Mouse (Mus musculus) liver, embryonic 14.5 days (tissue): Measurements from ENCODE around the gene Miga2. TPM values are rescaled to one million over a fixed set of nuclear protein-coding genes. Genes with fewer than 3 reads are reported as not detected.

Experiments
- ATAC-seq: fragments of 200-750 bp; cut with Nextera tagmentation; 2 replicates; pipeline ENCODE4 v1.8.0; 2017; ENCODE audit warnings: moderate number of reproducible peaks, mild to moderate bottlenecking, moderate library complexity; ENCODE audit not compliant: insufficient read depth
- DNase-seq, 3 experiments: peaks; one replicate each; pipeline ENCODE4 v3.0.0-alpha.2; 2012 to 2013; ENCODE audit warnings: low read depth in 3 of 3, low spot score in 3 of 3
- H3K27ac ChIP-seq: fragments of 300-500 bp; sonication (generic); 2 replicates; pipeline ENCODE4 v1.5.1; 2014; ENCODE audit warnings: moderate library complexity, mild to moderate bottlenecking, control low read depth, inconsistent platforms
- H3K27me3 ChIP-seq: fragments of 300-500 bp; sonication (generic); 2 replicates; pipeline ENCODE4 v1.6.1; 2014; ENCODE audit warnings: mild to moderate bottlenecking, low read length, moderate library complexity; ENCODE audit not compliant: control insufficient read depth, insufficient read depth
- H3K36me3 ChIP-seq: fragments of 300-500 bp; sonication (generic); replicated peaks from 2 replicates; pipeline ENCODE4 v1.6.1; 2014; ENCODE audit warnings: low read depth; ENCODE audit not compliant: control insufficient read depth, insufficient read depth
- H3K4me1 ChIP-seq, 2 experiments: fragments of 200-500 bp in 1 of 2; fragments of 300-500 bp in 1 of 2; sonication (generic) in 1 of 2; replicated peaks; 2 replicates each; pipeline ENCODE4 v1.6.1; 2012 to 2014; ENCODE audit warnings: antibody characterized with exemption in 1 of 2, inconsistent platforms in 1 of 2, low read length in 1 of 2; ENCODE audit not compliant: control insufficient read depth in 2 of 2, insufficient read depth in 2 of 2
- H3K4me2 ChIP-seq: fragments of 300-500 bp; sonication (generic); 2 replicates; pipeline ENCODE4 v1.6.1; 2014; ENCODE audit warnings: low read depth, mild to moderate bottlenecking, control low read depth, moderate library complexity
- H3K4me3 ChIP-seq, 2 experiments: fragments of 200-500 bp in 1 of 2; fragments of 300-500 bp in 1 of 2; sonication (generic) in 1 of 2; 2 replicates each; pipeline ENCODE4 v1.5.1; 2012 to 2014; ENCODE audit warnings: low read depth in 2 of 2, low read length in 2 of 2, mild to moderate bottlenecking in 2 of 2, control low read depth in 1 of 2, inconsistent platforms in 1 of 2, moderate library complexity in 1 of 2; ENCODE audit not compliant: insufficient read depth in 1 of 2
- H3K9ac ChIP-seq: fragments of 300-500 bp; sonication (generic); replicated peaks from 2 replicates; pipeline ENCODE4 v1.6.1; 2014; ENCODE audit warnings: mild to moderate bottlenecking, control low read depth, moderate library complexity
- H3K9me3 ChIP-seq: fragments of 300-500 bp; sonication (generic); 2 replicates; pipeline ENCODE4 v1.6.1; 2016; ENCODE audit warnings: low read length, mixed read lengths; ENCODE audit not compliant: control insufficient read depth
- CTCF ChIP-seq: IDR thresholded peaks from 2 replicates; pipeline ENCODE4 v1.5.1; 2016; ENCODE audit warnings: antibody characterized with exemption, low read depth, control low read depth
- EP300 ChIP-seq: IDR thresholded peaks from 2 replicates; pipeline ENCODE4 v1.6.1; 2016; ENCODE audit warnings: antibody characterized with exemption, low read depth
- microRNA-seq: library from miRNA; unstranded; fragments of <30 nt; microRNA quantifications from one replicate; pipeline ENCODE4, GENCODE M21; 2016
- polyA plus RNA-seq, 2 experiments: library from polyadenylated mRNA; depleted of rRNA in 1 of 2; stranded (reverse) in 1 of 2; unstranded in 1 of 2; fragments of >200 nt; fragmentation: Nextera tagmentation in 1 of 2; extraction: Ambion mirVana in 1 of 2; gene quantifications; 2 replicates each; pipeline versions ENCODE4 v1.2.1 to v1.2.3; 2012 to 2014

Gene Miga2
- polyA plus RNA-seq, 2 experiments, result 5.3 to 6.9 TPM

DNA sequence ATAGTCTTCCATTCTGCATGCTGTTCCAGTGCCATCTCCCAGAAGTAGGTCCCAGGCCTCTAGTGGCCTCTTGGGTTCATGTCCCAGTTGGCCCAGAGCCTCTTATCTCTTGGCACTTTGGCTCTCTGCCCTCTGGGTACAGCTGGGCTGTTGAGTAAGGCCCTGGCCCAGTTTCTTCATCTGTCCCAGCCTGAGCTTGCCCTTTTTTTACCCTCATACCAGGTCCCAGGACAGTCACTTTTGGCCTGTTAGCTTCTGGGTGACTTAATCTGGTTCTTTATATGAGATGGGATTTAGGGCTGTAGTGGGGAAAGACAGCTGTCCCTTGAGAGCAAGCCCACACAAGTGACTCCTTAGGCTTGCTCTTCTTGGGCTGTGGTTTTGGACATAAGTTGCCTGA lies 65.1 kb downstream of the Miga2 start:
- Histone ChIP-seq H3K27me3 (no peaks in the 10 kb centered on the region), H3K4me2 (no peak overlapping the region), H3K9me3 (no peaks in the 10 kb centered on the region), H3K27ac (no peak overlapping the region), H3K4me1 (peaks cover 0 to under 1% of the 10 kb centered on the region in 2 experiments; a peak in 2 of 4 replicates), H3K9ac (no peak overlapping the region), H3K4me3 (no peak overlapping the region), H3K36me3 (peaks cover 84% of the 10 kb centered on the region)
- no peak for TF ChIP-seq EP300
- no peak for TF ChIP-seq CTCF
- DNase-seq (no peak), ATAC-seq (no peak)

Small RNAs within 50 kb of the gene (microRNA-seq; reads per million reads assigned to microRNA genes)
- not detected for gene Gm47292

Other genes starting within 250 kb of the Miga2 start
- gene Zer1, start 239.6 kb upstream of the Miga2 start, polyA plus RNA-seq (2012; rRNA removed), result 8.1 and 8.5 TPM in 2 replicates
- gene Zer1, start 239.6 kb upstream of the Miga2 start, polyA plus RNA-seq (2014; fragmentation: Nextera tagmentation; extraction: Ambion mirVana), result 1.9 and 2.0 TPM in 2 replicates
- gene Tbc1d13, start 230.5 kb upstream of the Miga2 start, polyA plus RNA-seq (2012; rRNA removed), result 11.3 and 12.7 TPM in 2 replicates
- gene Tbc1d13, start 230.5 kb upstream of the Miga2 start, polyA plus RNA-seq (2014; fragmentation: Nextera tagmentation; extraction: Ambion mirVana), result 3.6 and 3.9 TPM in 2 replicates
- gene Endog, start 192.7 kb upstream of the Miga2 start, polyA plus RNA-seq (2012; rRNA removed), result 11.9 and 15.1 TPM in 2 replicates
- gene Endog, start 192.7 kb upstream of the Miga2 start, polyA plus RNA-seq (2014; fragmentation: Nextera tagmentation; extraction: Ambion mirVana), result 19.1 and 20.3 TPM in 2 replicates
- gene Spout1, start 185.8 kb upstream of the Miga2 start, polyA plus RNA-seq (2012; rRNA removed), result 18.6 and 20.3 TPM in 2 replicates
- 18.7 and 25.2 TPM in 2 replicates for gene Spout1, start 185.8 kb upstream of the Miga2 start, polyA plus RNA-seq (2014; fragmentation: Nextera tagmentation; extraction: Ambion mirVana)
- 14.3 and 16.8 TPM in 2 replicates for gene Kyat1, start 158.4 kb upstream of the Miga2 start, polyA plus RNA-seq (2012; rRNA removed)
- gene Kyat1, start 158.4 kb upstream of the Miga2 start, polyA plus RNA-seq (2014; fragmentation: Nextera tagmentation; extraction: Ambion mirVana), result 9.5 and 11.6 TPM in 2 replicates
- gene Lrrc8a, start 126.5 kb upstream of the Miga2 start, polyA plus RNA-seq (2012; rRNA removed), result 3.4 and 3.6 TPM in 2 replicates
- 10.8 and 11.8 TPM in 2 replicates for gene Lrrc8a, start 126.5 kb upstream of the Miga2 start, polyA plus RNA-seq (2014; fragmentation: Nextera tagmentation; extraction: Ambion mirVana)
- gene Gm28035, start 123.7 kb upstream of the Miga2 start, polyA plus RNA-seq (2012; rRNA removed), result 0.90 and 1.1 TPM in 2 replicates
- 0.04 TPM in 1 of 2 replicates, not detected in the other for gene Gm28035, start 123.7 kb upstream of the Miga2 start, polyA plus RNA-seq (2014; fragmentation: Nextera tagmentation; extraction: Ambion mirVana)
- gene Phyhd1, start 98.0 kb upstream of the Miga2 start, polyA plus RNA-seq (2012; rRNA removed), result 15.9 and 18.1 TPM in 2 replicates
- gene Phyhd1, start 98.0 kb upstream of the Miga2 start, polyA plus RNA-seq (2014; fragmentation: Nextera tagmentation; extraction: Ambion mirVana), result 9.8 and 10.3 TPM in 2 replicates
- gene Gm28038, start 83.2 kb upstream of the Miga2 start, polyA plus RNA-seq (2012; rRNA removed), result not detected in 2 replicates
- gene Gm28038, start 83.2 kb upstream of the Miga2 start, polyA plus RNA-seq (2014; fragmentation: Nextera tagmentation; extraction: Ambion mirVana), result not detected in 2 replicates
- gene Dolk, start 77.9 kb upstream of the Miga2 start, polyA plus RNA-seq (2012; rRNA removed), result 4.6 and 5.1 TPM in 2 replicates
- 10.9 and 11.4 TPM in 2 replicates for gene Dolk, start 77.9 kb upstream of the Miga2 start, polyA plus RNA-seq (2014; fragmentation: Nextera tagmentation; extraction: Ambion mirVana)
- gene Nup188, start 77.8 kb upstream of the Miga2 start, polyA plus RNA-seq (2012; rRNA removed), result 15.7 and 16.1 TPM in 2 replicates
- 19.1 and 20.8 TPM in 2 replicates for gene Nup188, start 77.8 kb upstream of the Miga2 start, polyA plus RNA-seq (2014; fragmentation: Nextera tagmentation; extraction: Ambion mirVana)
- gene Sh3glb2, start 4.9 kb upstream of the Miga2 start, polyA plus RNA-seq (2012; rRNA removed), result 22.2 and 23.1 TPM in 2 replicates
- 13.6 and 15.4 TPM in 2 replicates for gene Sh3glb2, start 4.9 kb upstream of the Miga2 start, polyA plus RNA-seq (2014; fragmentation: Nextera tagmentation; extraction: Ambion mirVana)
- 17.0 and 23.1 TPM in 2 replicates for gene Dolpp1, start 28.0 kb downstream of the Miga2 start, polyA plus RNA-seq (2012; rRNA removed)
- gene Dolpp1, start 28.0 kb downstream of the Miga2 start, polyA plus RNA-seq (2014; fragmentation: Nextera tagmentation; extraction: Ambion mirVana), result 13.5 and 17.4 TPM in 2 replicates
- 14.6 and 15.0 TPM in 2 replicates for gene Crat, start 51.6 kb downstream of the Miga2 start, polyA plus RNA-seq (2012; rRNA removed)
- 27.4 and 27.9 TPM in 2 replicates for gene Crat, start 51.6 kb downstream of the Miga2 start, polyA plus RNA-seq (2014; fragmentation: Nextera tagmentation; extraction: Ambion mirVana)
- gene Ptpa, start 51.8 kb downstream of the Miga2 start, polyA plus RNA-seq (2012; rRNA removed), result 78.2 and 103 TPM in 2 replicates
- gene Ptpa, start 51.8 kb downstream of the Miga2 start, polyA plus RNA-seq (2014; fragmentation: Nextera tagmentation; extraction: Ambion mirVana), result 63.3 and 63.5 TPM in 2 replicates
- gene Ier5l, start 110.0 kb downstream of the Miga2 start, polyA plus RNA-seq (2012; rRNA removed), result 0.86 and 0.90 TPM in 2 replicates
- gene Ier5l, start 110.0 kb downstream of the Miga2 start, polyA plus RNA-seq (2014; fragmentation: Nextera tagmentation; extraction: Ambion mirVana), result 0.10 and 0.13 TPM in 2 replicates
- 0.04 TPM in 1 of 2 replicates, not detected in the other for gene Cstad, start 230.8 kb downstream of the Miga2 start, polyA plus RNA-seq (2012; rRNA removed)
- 0.17 and 0.23 TPM in 2 replicates for gene Cstad, start 230.8 kb downstream of the Miga2 start, polyA plus RNA-seq (2014; fragmentation: Nextera tagmentation; extraction: Ambion mirVana)